Mouse (Mus musculus): ENCODE results near the gene Ndrg3.
A peak's percentile ranks its signal among the peaks of the same experiment; 100 is the strongest.
"Not testable (repeated sequence)": the region's sequence is repeated elsewhere in the genome, so short reads cannot be mapped to it uniquely, and the experiment has no call there.

Ndrg3 gene

GRCm38 (mm10) chr2:156933426-156933825 lies 58.4 kb downstream of the Ndrg3 start:
- no peak for DNase-seq

- no peak for DNase-seq
Measured at GRCm38 (mm10) chr2:156931421-156931820, 60.4 kb downstream of the Ndrg3 start.

- DNase-seq, result no peak
Measured at GRCm38 (mm10) chr2:156930549-156930948, 61.3 kb downstream of the Ndrg3 start.

GRCm38 (mm10) chr2:156929519-156930120 lies 62.2 kb downstream of the Ndrg3 start:
- DNase-seq, result no peak

- no peak for DNase-seq
Measured at GRCm38 (mm10) chr2:156928606-156929005, 63.2 kb downstream of the Ndrg3 start.

- DNase-seq, result no peak
Measured at GRCm38 (mm10) chr2:156927663-156928062, 64.2 kb downstream of the Ndrg3 start.

- not testable (repeated sequence) for DNase-seq
Measured at GRCm38 (mm10) chr2:156925611-156926010, 66.2 kb downstream of the Ndrg3 start.

- DNase-seq, result not testable (repeated sequence)
Measured at GRCm38 (mm10) chr2:156925075-156925474, 66.8 kb downstream of the Ndrg3 start.

- DNase-seq, result no peak
Measured at GRCm38 (mm10) chr2:156924210-156924898, 67.5 kb downstream of the Ndrg3 start.

GRCm38 (mm10) chr2:156923057-156923456 lies 68.8 kb downstream of the Ndrg3 start:
- DNase-seq, result no peak

GRCm38 (mm10) chr2:156919796-156920195 lies 72.1 kb downstream of the Ndrg3 start:
- no peak for DNase-seq

- DNase-seq, result not testable (repeated sequence)
Measured at GRCm38 (mm10) chr2:156919191-156919590, 72.7 kb downstream of the Ndrg3 start.

- no peak for DNase-seq
Measured at GRCm38 (mm10) chr2:156918562-156918961, 73.3 kb downstream of the Ndrg3 start.

GRCm38 (mm10) chr2:156916419-156917125 lies 75.3 kb downstream of the Ndrg3 start:
- no peak for DNase-seq

- DNase-seq, result no peak
Measured at GRCm38 (mm10) chr2:156915559-156915958, 76.3 kb downstream of the Ndrg3 start.

GRCm38 (mm10) chr2:156913191-156913590 lies 78.7 kb downstream of the Ndrg3 start:
- no peak for DNase-seq

- DNase-seq, result peak; percentile 71
Measured at GRCm38 (mm10) chr2:156905931-156906330, 85.9 kb downstream of the Ndrg3 start.

GRCm38 (mm10) chr2:156904976-156905717 lies 86.7 kb downstream of the Ndrg3 start:
- peak; percentile 76 for DNase-seq

GRCm38 (mm10) chr2:156903367-156903766 lies 88.5 kb downstream of the Ndrg3 start:
- DNase-seq, result no peak

- DNase-seq, result not testable (repeated sequence)
Measured at GRCm38 (mm10) chr2:156902411-156902810, 89.4 kb downstream of the Ndrg3 start.

- DNase-seq, result no peak
Measured at GRCm38 (mm10) chr2:156901883-156902282, 90.0 kb downstream of the Ndrg3 start.

GRCm38 (mm10) chr2:156901344-156901743 lies 90.5 kb downstream of the Ndrg3 start:
- DNase-seq, result no peak

- no peak for DNase-seq
Measured at GRCm38 (mm10) chr2:156899184-156899583, 92.7 kb downstream of the Ndrg3 start.
